Mouse (Mus musculus): ENCODE measurements around the gene Ankrd17.

Gene Ankrd17

GRCm38 (mm10) chr5:90366121-90367066 is at the start of gene Ankrd17:
Gene Ankrd17, minus strand, starts transcription at chr5:90366577.
- peak; percentile 89 for DNase-seq

- no peak for DNase-seq
Observed at GRCm38 (mm10) chr5:90414925-90415295, 48.5 kb upstream of the Ankrd17 start.

GRCm38 (mm10) chr5:90414142-90414924 is 48.0 kb upstream of the Ankrd17 start:
- DNase-seq, result no peak

GRCm38 (mm10) chr5:90405210-90405609 is 38.8 kb upstream of the Ankrd17 start:
- peak; percentile 53 for DNase-seq

GRCm38 (mm10) chr5:90396817-90397216 is 30.4 kb upstream of the Ankrd17 start:
- no peak for DNase-seq

- no peak for DNase-seq
Observed at GRCm38 (mm10) chr5:90394322-90394721, 27.9 kb upstream of the Ankrd17 start.

GRCm38 (mm10) chr5:90393764-90394163 is 27.4 kb upstream of the Ankrd17 start:
- DNase-seq, result no peak

GRCm38 (mm10) chr5:90383080-90383479 is 16.7 kb upstream of the Ankrd17 start:
- no peak for DNase-seq

- DNase-seq, result no peak
Observed at GRCm38 (mm10) chr5:90381458-90381857, 15.1 kb upstream of the Ankrd17 start.

GRCm38 (mm10) chr5:90373708-90374107 is 7.3 kb upstream of the Ankrd17 start:
- DNase-seq, result no peak

GRCm38 (mm10) chr5:90370401-90370800 is 4.0 kb upstream of the Ankrd17 start:
- no peak for DNase-seq

- DNase-seq, result no peak
Observed at GRCm38 (mm10) chr5:90367067-90367303, 608 bp upstream of the Ankrd17 start, which contains the start of gene Gm9958. Gene Gm9958, plus strand, starts transcription at chr5:90367204.

GRCm38 (mm10) chr5:90365141-90365951 is 1.0 kb downstream of the Ankrd17 start:
- DNase-seq, result peak; percentile 56

GRCm38 (mm10) chr5:90364526-90364925 is 1.9 kb downstream of the Ankrd17 start:
- DNase-seq, result peak; percentile 69

- DNase-seq, result no peak
Observed at GRCm38 (mm10) chr5:90355824-90356223, 10.6 kb downstream of the Ankrd17 start.

GRCm38 (mm10) chr5:90353552-90354317 is 12.6 kb downstream of the Ankrd17 start:
- no peak for DNase-seq

- DNase-seq, result no peak
Observed at GRCm38 (mm10) chr5:90346877-90347276, 19.5 kb downstream of the Ankrd17 start.

GRCm38 (mm10) chr5:90340847-90341246 is 25.5 kb downstream of the Ankrd17 start:
- no peak for DNase-seq

GRCm38 (mm10) chr5:90339953-90340343 is 26.4 kb downstream of the Ankrd17 start:
- no peak for DNase-seq

GRCm38 (mm10) chr5:90339129-90339952 is 27.0 kb downstream of the Ankrd17 start:
- peak; percentile 60 for DNase-seq
